Mouse (Mus musculus): ENCODE results near the gene Mitd1.

The Mitd1 gene

DNA sequence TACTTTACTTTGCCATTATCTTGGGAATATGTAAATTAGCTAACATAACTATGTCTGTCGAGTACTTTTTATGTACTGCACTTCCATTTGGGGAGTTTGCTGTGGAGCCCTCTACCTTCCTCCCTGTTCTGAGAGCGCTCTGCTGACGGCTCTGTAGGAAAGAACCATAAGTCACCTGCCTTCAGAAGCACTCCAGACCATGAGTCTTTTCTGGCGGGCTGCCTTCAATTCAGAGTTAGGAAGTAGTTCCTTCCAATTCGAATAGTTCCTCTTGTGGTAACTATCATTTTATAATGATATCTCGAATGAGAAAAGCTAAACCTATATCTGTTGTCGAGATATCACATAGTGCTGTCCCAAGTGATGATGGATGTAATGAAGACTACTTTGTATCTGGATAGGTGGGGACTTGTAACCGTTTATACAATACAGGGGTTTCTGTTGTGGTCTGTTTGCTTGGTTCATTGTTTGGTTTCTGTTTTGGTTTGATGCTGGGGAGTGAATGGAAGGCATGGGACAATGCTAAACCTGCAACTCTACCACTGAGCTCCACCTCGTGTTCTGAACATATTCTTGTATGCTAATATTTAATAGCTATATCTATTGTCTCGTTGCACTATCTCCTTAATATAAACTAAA is 22.4 kb downstream of the Mitd1 start:
- DNase-seq (ENCODE audit: low spot score), result no peak

- DNase-seq (ENCODE audit: low spot score), result no peak
These were observed 23.2 kb downstream of the Mitd1 start for GRCm38 (mm10) chr1:37867056-37867455.

GRCm38 (mm10) chr1:37866286-37866685 is 23.9 kb downstream of the Mitd1 start, which contains the start of gene Tsga10:
TSS of gene Tsga10 (minus strand) at chr1:37866429.
- DNase-seq (ENCODE audit: low spot score), result no peak

DNA sequence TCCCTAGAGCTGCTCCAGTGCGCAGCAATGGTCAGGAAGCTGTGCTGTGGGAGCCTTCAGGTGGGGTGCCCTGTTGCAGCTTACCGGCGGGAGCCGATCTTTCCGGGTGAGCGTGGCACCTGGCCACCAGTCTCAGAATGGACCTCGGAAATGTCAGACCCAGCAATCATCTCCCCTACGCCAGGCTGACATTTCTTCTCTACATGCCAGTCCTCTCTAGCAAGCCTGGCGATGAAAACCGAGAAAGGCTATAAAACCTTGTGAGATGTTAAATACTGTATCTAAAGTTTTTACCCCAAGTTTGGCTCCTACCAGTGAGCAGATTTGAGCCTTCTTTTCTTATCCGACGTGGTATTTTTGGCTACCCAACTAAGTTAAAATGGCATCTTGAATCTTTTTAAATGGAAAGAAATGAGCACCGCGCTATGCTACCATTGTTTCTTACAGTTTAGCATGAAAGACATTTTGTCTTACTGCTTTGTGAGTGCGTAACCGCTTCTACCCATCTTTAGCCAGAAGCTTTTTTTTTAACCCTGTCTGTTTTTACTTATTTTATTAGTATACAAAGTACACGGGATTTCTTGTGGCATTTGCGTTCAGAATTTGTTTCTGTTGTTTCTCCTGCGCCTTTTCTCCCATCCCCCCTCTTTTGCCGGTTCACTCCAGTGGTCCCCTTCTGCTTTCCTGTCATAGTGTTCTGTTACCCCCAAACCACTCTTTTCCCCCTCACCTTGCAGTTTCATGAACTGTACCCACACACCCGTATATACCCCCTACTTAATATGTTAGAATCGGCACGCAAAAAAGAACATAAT is 24.6 kb downstream of the Mitd1 start:
- DNase-seq (ENCODE audit: low spot score), result no peak

GRCm38 (mm10) chr1:37864511-37865400 is 25.5 kb downstream of the Mitd1 start:
- peak; percentile 98 for DNase-seq (ENCODE audit: low spot score)

DNA sequence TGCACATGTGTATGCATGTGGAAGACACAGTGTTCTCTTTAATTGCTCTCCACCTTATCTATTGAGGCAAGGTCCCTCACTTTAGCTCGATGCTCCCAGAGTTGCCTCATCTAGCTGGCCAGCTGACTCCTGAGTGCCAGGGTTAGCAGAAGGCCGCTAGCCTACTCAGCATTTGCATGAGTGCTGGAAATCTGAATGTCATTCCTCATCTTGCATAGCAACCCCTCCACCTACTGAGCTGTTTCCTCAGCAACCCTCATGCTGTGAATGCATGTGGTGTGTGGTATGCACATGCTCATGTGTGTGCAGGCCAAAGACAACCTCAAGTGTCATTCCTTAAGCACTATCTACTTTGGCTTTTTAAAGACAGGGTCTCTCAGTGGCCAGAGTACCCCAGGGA is 39.5 kb downstream of the Mitd1 start:
- DNase-seq (ENCODE audit: low spot score), result no peak

DNA sequence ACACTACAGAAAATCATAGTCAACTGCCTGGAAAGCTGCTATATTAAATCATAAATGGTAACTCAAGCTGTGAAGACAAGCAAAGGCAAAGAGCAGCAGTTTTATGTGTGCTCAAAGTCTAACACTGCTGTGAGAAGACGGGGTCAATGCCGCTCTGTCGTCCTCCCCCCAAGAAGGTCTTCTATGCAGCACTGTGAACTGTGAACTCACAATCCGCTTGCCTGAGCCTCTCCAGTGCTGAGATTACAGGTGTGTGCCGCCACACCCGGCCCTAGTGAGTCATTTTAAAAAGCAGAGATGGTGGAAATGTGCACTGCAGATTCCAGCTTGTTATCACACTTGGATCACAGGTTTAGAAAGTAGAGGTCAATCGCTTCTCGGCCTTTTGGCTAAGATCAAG is 43.3 kb downstream of the Mitd1 start:
- no peak for DNase-seq (ENCODE audit: low spot score)

GRCm38 (mm10) chr1:37831681-37832080 is 58.5 kb downstream of the Mitd1 start:
- DNase-seq (ENCODE audit: low spot score), result no peak

Measured in ovary, postnatal 10 days (tissue).